Mouse (Mus musculus) G1E (cell line): ENCODE measurements around the gene Fubp1.

Experiments
- CTCF ChIP-seq: IDR thresholded peaks from 2 replicates; pipeline ENCODE4 v1.5.1; 2012; ENCODE audit warnings: low read depth, low read length, inconsistent platforms, mixed read lengths
- GATA1 ChIP-seq: IDR thresholded peaks from 2 replicates; pipeline ENCODE4 v1.6.1; 2012; ENCODE audit warnings: borderline replicate concordance, low read length, inconsistent platforms, mixed read lengths
- GATA2 ChIP-seq: IDR thresholded peaks from 2 replicates; pipeline ENCODE4 v1.6.1; 2012; ENCODE audit warnings: low read depth, low read length, inconsistent platforms, borderline replicate concordance
- POLR2AphosphoS5 ChIP-seq: IDR thresholded peaks from 2 replicates; pipeline ENCODE4 v1.6.1; 2012; ENCODE audit warnings: low read depth, low read length, inconsistent platforms; ENCODE audit not compliant: insufficient replicate concordance
- TAL1 ChIP-seq: conservative IDR thresholded peaks from 2 replicates; pipeline ENCODE4 v1.6.1; 2012; ENCODE audit warnings: low read depth, low read length, inconsistent platforms, mixed read lengths

- no peak for TF ChIP-seq CTCF
- no peak for TF ChIP-seq POLR2AphosphoS5
- TF ChIP-seq GATA1: no peak
- TF ChIP-seq TAL1: no peak
- no peak for TF ChIP-seq GATA2
Measured at GRCm38 (mm10) chr3:152190679-152191477, 19.3 kb upstream of the Fubp1 start.
